Mouse (Mus musculus) liver, adult 2 months (tissue): ENCODE measurements around the gene Tnnt3. TPM values are rescaled to one million over a fixed set of nuclear protein-coding genes. Genes with fewer than 3 reads are reported as not detected.

Source experiments
- DNase-seq: peaks from one replicate; pipeline ENCODE4 v3.0.0-alpha.2; 2011; ENCODE audit warnings: low read depth, low spot score; ENCODE audit errors: extremely low read depth
- H3K27ac ChIP-seq: fragments of 200-500 bp; replicated peaks from 2 replicates; pipeline ENCODE4 v1.5.1; 2012; ENCODE audit warnings: low read depth, mild to moderate bottlenecking, control low read depth, inconsistent platforms, low read length; ENCODE audit not compliant: insufficient read depth
- H3K27me3 ChIP-seq: fragments of 200-500 bp; 2 replicates; pipeline ENCODE4 v1.6.1; 2012; ENCODE audit warnings: mild to moderate bottlenecking, moderate library complexity, low read length, inconsistent platforms; ENCODE audit not compliant: control insufficient read depth, insufficient read depth
- H3K36me3 ChIP-seq: fragments of 200-500 bp; 2 replicates; pipeline ENCODE4 v1.6.1; 2012; ENCODE audit warnings: low read length, inconsistent platforms; ENCODE audit not compliant: control insufficient read depth, insufficient read depth
- H3K4me1 ChIP-seq: fragments of 200-500 bp; 2 replicates; pipeline ENCODE4 v1.6.1; 2011; ENCODE audit warnings: low read length; ENCODE audit not compliant: control insufficient read depth, insufficient read depth
- H3K4me3 ChIP-seq: fragments of 200-500 bp; 2 replicates; pipeline ENCODE4 v1.5.1; 2011; ENCODE audit warnings: low read depth, mild to moderate bottlenecking, control low read depth, low read length, moderate library complexity; ENCODE audit not compliant: insufficient read depth
- H3K79me2 ChIP-seq: fragments of 200-500 bp; 2 replicates; pipeline ENCODE4 v1.6.1; 2012; ENCODE audit warnings: inconsistent platforms, mild to moderate bottlenecking, low read length, moderate library complexity; ENCODE audit not compliant: control insufficient read depth, insufficient read depth
- H3K9ac ChIP-seq: fragments of 200-500 bp; 2 replicates; pipeline ENCODE4 v1.6.1; 2012; ENCODE audit warnings: low read depth, mild to moderate bottlenecking, control low read depth, inconsistent platforms, low read length
- CTCF ChIP-seq: fragments of 200-500 bp; IDR thresholded peaks from 2 replicates; pipeline ENCODE4 v1.5.1; 2011; ENCODE audit warnings: low read depth, low read length, control low read depth
- POLR2A ChIP-seq: fragments of 200-500 bp; IDR thresholded peaks from 2 replicates; pipeline ENCODE4 v1.6.1; 2011; ENCODE audit warnings: low read length, control low read depth; ENCODE audit not compliant: insufficient read depth; ENCODE audit errors: extremely low read depth
- WGBS: fragments of 180-500 bp; shearing (Covaris S2); methylation state at CpG from one replicate; pipeline ENCODE4 v1.1.7; 2018; 5-methylcytosine and 5-hydroxymethylcytosine counted together
- polyA plus RNA-seq: library from polyadenylated mRNA; depleted of rRNA; stranded (reverse); fragments of >200 nt; gene quantifications from 2 replicates; pipeline ENCODE4 v1.2.3, GENCODE M21; 2012
- total RNA-seq: library from RNA; depleted of rRNA; stranded (reverse); fragments of >200 nt; gene quantifications from 2 replicates; pipeline ENCODE4 v1.2.3, GENCODE M21; 2014

Tnnt3 gene
- total and polyA plus RNA-seq, 2 experiments, result 6.4 TPM; not detected in 1

DNA sequence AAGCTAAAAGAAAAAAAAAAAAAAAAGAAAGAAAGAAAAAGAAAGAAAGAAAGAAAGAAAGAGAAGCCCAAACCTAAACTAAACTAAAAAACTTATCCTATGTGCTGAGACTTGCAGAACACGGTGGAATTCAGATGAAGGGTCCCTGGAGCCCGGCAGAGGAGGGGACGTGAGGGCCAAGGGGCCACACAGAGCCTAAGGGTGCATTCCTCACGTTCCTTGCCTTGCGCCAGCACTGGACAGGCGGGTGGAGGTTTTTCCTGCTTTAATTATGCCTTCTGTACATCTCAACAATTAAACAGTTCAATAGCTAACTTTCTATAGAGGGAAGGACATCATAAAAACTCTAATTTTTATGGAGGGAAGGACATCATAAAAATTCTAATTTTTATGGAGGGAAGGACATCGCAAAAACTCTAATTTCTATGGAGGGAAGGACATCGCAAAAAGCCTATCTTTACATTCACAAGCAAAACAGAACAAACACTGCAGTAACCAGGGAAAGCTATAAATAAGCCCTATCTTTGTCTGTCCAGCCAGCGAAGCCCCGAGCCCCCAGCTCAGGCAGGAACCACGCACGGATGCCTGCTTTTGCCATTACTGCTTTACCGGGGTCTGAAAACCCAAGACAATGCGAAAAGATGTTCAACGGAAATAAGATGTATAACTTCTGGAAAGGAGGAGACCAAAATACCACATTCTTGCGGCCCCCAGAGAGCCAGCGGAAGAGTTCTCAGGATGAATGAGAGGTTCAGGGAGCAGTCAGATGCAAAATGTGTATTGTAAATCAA lies 24.8 kb downstream of the Tnnt3 start:
- H3K4me3 ChIP-seq, result no peak overlapping the region
- no peak for TF ChIP-seq CTCF
- TF ChIP-seq POLR2A, result no peak
- no peak overlapping the region for H3K9ac ChIP-seq
- WGBS, result 82% methylated on average over 17 of the region's 17 CpGs
- no peak overlapping the region for H3K27ac ChIP-seq
- no peaks in the 10 kb centered on the region for H3K4me1 ChIP-seq
- H3K36me3 ChIP-seq, result no peaks in the 10 kb centered on the region
- no peak for DNase-seq
- H3K27me3 ChIP-seq, result 0 out of 2 replicates have a peak, but pooled peaks cover 2% of the 10 kb centered on the region
- H3K79me2 ChIP-seq, result no peaks in the 10 kb centered on the region

DNA sequence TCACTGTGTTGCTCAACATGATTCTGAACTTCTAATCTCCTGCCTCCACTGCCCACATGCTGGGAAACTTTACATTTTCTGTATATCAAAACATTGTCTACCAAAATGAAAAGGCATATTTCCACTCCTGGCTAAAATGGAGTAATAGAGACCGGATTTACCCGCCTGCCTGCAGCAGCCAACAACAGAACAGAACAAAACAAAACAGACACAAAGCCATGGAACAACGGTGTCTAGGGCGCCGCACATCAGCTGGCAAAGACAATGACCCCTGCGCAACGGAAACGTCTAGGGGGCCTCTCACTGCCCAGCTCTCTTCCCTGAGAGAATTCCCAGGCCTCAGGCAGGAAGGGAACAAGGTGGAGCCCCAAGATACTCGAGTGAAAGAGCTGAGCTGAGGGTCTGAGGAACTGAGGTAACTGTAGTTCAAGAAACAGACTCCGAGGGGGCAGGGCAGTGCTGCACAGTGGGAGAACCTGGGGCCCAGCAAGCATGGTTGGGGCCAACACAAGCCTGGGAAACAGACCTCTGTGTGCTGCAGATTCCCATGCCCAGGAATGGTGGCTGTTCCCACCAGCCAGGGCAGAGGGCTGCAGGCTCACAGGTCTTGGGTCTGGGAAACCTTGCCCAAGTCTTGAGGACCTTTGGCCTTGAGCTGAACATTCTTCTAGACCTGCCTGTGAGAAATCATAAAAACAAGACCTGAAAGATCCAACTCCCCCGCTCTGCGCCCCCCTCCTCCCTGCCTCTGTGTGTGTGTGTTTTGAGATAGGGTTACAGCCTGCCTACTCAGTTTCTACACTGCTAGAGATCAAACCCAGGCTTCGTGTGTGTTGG lies 26.9 kb downstream of the Tnnt3 start:
- no peak for DNase-seq
- Histone ChIP-seq H3K4me3 (no peak overlapping the region), H3K4me1 (no peaks in the 10 kb centered on the region), H3K27ac (no peak overlapping the region), H3K9ac (no peak overlapping the region), H3K36me3 (no peaks in the 10 kb centered on the region), H3K27me3 (0 out of 2 replicates have a peak, but pooled peaks cover 2% of the 10 kb centered on the region), H3K79me2 (no peaks in the 10 kb centered on the region)
- WGBS, result 77% methylated on average over 13 of the region's 13 CpGs
- TF ChIP-seq POLR2A (no peak), CTCF (no peak)

DNA sequence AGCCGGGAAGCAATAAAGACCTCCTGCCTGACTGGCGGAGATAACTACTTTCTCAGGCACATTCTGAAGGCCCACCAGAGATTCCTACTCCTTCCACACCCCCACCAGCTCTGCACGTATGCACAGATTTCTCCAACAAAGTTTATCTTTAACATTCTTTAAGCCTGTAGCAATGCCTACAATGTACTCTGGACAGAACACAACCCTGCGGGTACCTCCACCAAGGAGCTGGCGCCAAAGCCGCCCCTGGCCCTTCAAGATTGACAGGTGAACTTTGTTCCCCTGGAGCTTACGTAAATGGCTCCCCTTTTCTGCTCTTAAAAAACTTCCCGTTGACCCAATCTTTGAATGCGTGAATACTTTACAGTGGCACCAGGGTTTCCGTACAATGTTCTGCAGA lies 30.7 kb downstream of the Tnnt3 start:
- Histone ChIP-seq H3K4me1 (peaks cover 5% of the 10 kb centered on the region; the same call in 1 of the 2 replicates), H3K36me3 (no peaks in the 10 kb centered on the region), H3K79me2 (no peaks in the 10 kb centered on the region), H3K4me3 (no peak overlapping the region), H3K27ac (no peak overlapping the region), H3K9ac (no peak overlapping the region), H3K27me3 (0 out of 2 replicates have a peak, but pooled peaks cover 2% of the 10 kb centered on the region)
- 78% methylated on average over 10 of the region's 10 CpGs for WGBS
- DNase-seq, result no peak
- TF ChIP-seq CTCF (no peak), POLR2A (no peak)

DNA sequence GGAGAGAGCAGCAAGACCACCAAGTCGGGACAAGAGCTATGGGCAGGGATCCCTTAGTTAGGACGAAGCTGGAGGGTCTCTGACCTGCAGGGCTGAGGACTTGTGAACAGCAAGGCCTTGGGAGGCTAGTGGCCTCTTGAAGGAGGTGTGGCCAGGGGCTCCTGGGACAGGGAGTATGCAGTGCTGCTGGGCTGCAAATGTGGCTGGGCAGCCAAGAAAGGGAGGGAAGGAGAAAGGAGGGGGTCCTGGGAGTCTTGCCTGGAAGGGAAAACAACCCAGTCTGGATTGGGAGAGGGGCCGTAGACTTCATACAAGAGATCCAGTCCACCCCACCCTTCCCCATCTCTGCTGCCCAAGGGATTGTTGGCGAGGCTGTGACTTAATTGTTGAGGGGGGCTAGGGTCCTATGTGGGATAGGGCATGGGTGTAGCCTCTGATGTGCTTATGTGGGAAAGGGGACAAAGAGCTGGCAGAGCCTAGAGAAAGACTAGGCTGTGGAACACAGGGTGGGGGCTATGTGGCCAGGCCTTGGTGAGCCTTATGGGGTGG lies 33.4 kb downstream of the Tnnt3 start:
- H3K9ac ChIP-seq, result no peak overlapping the region
- H3K27me3 ChIP-seq, result no peaks in the 10 kb centered on the region
- 93% methylated on average over 4 of the region's 4 CpGs for WGBS
- H3K4me3 ChIP-seq, result no peak overlapping the region
- DNase-seq, result no peak
- no peaks in the 10 kb centered on the region for H3K36me3 ChIP-seq
- H3K79me2 ChIP-seq, result no peaks in the 10 kb centered on the region
- TF ChIP-seq CTCF (no peak), POLR2A (no peak)
- no peak overlapping the region for H3K27ac ChIP-seq
- peaks cover 12% of the 10 kb centered on the region for H3K4me1 ChIP-seq

DNA sequence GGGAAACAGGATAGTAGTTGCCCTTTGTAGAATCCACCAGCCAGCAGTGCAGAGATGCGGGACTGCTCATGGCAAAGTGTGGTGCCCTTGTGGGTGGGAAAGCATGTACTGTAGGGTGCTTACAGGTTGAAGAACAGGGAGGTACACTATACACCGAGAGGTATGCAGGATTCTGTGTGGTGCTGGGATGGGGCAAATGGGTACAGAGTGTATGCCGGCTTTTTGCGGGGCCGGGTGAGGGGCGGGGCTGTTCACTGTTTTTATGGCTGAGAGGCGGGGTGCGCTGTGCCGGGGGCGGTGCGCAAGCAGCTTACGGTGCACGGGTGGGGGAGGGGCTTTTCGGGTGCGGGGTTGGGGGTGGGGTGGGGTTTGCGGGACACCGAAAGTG lies 34.0 kb downstream of the Tnnt3 start, which contains the start of gene Mrpl23:
Gene Mrpl23, plus strand, starts transcription at position 16 of the 388 bp plus-strand sequence.
- Histone ChIP-seq H3K27me3 (no peaks in the 10 kb centered on the region), H3K9ac (peak within 1 kb of the TSS; percentile 71), H3K4me1 (peaks cover 12% of the 10 kb centered on the region), H3K79me2 (no peaks in the 10 kb centered on the region), H3K36me3 (no peaks in the 10 kb centered on the region), H3K4me3 (peak within 1 kb of the TSS; percentile 77), H3K27ac (peak within 1 kb of the TSS; percentile 45)
- WGBS, result 7% methylated on average over 17 of the region's 17 CpGs
- DNase-seq, result no peak
- TF ChIP-seq CTCF (no peak), POLR2A (no peak)
